Mouse (Mus musculus) macrophage (primary cell): ENCODE measurements around the gene Gm47429. TPM values are rescaled to one million over a fixed set of nuclear protein-coding genes. Genes with fewer than 3 reads are reported as not detected.

Experiments used
- polyA plus RNA-seq: library from polyadenylated mRNA; stranded (reverse); fragments of 250-400 nt; gene quantifications from 3 replicates; pipeline ENCODE4 v1.2.4, GENCODE M21; 2018; ENCODE audit warnings: inconsistent platforms

Gm47429 gene
- polyA plus RNA-seq, 1 experiment from 2014 or later = not detected

Other genes starting within 250 kb of the Gm47429 start
- gene Gm906, start 193.6 kb downstream of the Gm47429 start, polyA plus RNA-seq = not detected in 3 replicates
- 24.1 to 62.6 TPM (median 35.8 TPM) in 3 replicates for gene Fbxw17, start 26.0 kb downstream of the Gm47429 start, polyA plus RNA-seq
- not detected in 3 replicates for gene Nutm2, start 23.4 kb upstream of the Gm47429 start, polyA plus RNA-seq
- not detected in 3 replicates for gene Gm904, start 199.3 kb upstream of the Gm47429 start, polyA plus RNA-seq